Mouse (Mus musculus) kidney, postnatal 0 days (tissue): ENCODE measurements around the gene Olfr524. TPM values are rescaled to one million over a fixed set of nuclear protein-coding genes. Genes with fewer than 3 reads are reported as not detected.

Experiments used
- ATAC-seq: fragments of 200-750 bp; cut with Nextera tagmentation; replicated peaks from 2 replicates; pipeline ENCODE4 v1.8.0; 2017; ENCODE audit warnings: low read depth, moderate number of reproducible peaks, moderate TSS enrichment, moderate library complexity; ENCODE audit not compliant: low FRiP score
- DNase-seq: peaks from one replicate; pipeline ENCODE4 v3.0.0-alpha.2; 2016; ENCODE audit warnings: low spot score
- H3K27ac ChIP-seq: fragments of 300-500 bp; sonication (generic); 2 replicates; pipeline ENCODE4 v1.5.1; 2014; ENCODE audit warnings: mild to moderate bottlenecking
- H3K27me3 ChIP-seq: fragments of 300-500 bp; sonication (generic); 2 replicates; pipeline ENCODE4 v1.6.1; 2014; ENCODE audit warnings: low read length, mixed read lengths; ENCODE audit not compliant: insufficient read depth
- H3K36me3 ChIP-seq: fragments of 300-500 bp; sonication (generic); 2 replicates; pipeline ENCODE4 v1.6.1; 2014; ENCODE audit warnings: low read length, mixed read lengths; ENCODE audit not compliant: insufficient read depth
- H3K4me1 ChIP-seq: fragments of 300-500 bp; sonication (generic); replicated peaks from 2 replicates; pipeline ENCODE4 v1.6.1; 2014; ENCODE audit warnings: antibody characterized with exemption, low read length, mixed read lengths; ENCODE audit not compliant: insufficient read depth
- H3K4me2 ChIP-seq: fragments of 300-500 bp; sonication (generic); 2 replicates; pipeline ENCODE4 v1.6.1; 2014; ENCODE audit warnings: mild to moderate bottlenecking, low read length, moderate library complexity, mixed read lengths
- H3K4me3 ChIP-seq: fragments of 300-500 bp; sonication (generic); replicated peaks from 2 replicates; pipeline ENCODE4 v1.5.1; 2014; ENCODE audit warnings: low read depth, low read length
- H3K9ac ChIP-seq: fragments of 300-500 bp; sonication (generic); 2 replicates; pipeline ENCODE4 v1.6.1; 2014; ENCODE audit warnings: low read depth, low read length
- H3K9me3 ChIP-seq: fragments of 300-500 bp; sonication (generic); replicated peaks from 2 replicates; pipeline ENCODE4 v1.6.1; 2016; ENCODE audit warnings: low read length, inconsistent platforms, mixed read lengths
- CTCF ChIP-seq: IDR thresholded peaks from 2 replicates; pipeline ENCODE4 v1.5.1; 2016; ENCODE audit warnings: antibody characterized with exemption, low read depth, mild to moderate bottlenecking, moderate library complexity
- WGBS: fragments of 180-500 bp; shearing (Covaris S2); extraction: QIAGEN DNeasy Blood & Tissue Kit; methylation state at CpG from one replicate; pipeline ENCODE4 v1.1.7; 2014; 5-methylcytosine and 5-hydroxymethylcytosine counted together
- polyA plus RNA-seq: library from polyadenylated mRNA; unstranded; fragments of >200 nt; fragmentation: Nextera tagmentation; extraction: Ambion mirVana; gene quantifications from 2 replicates; pipeline ENCODE4 v1.2.1, GENCODE M21; 2015

Gene Olfr524
- polyA plus RNA-seq, 1 experiment from 2014 or later = not detected

DNA sequence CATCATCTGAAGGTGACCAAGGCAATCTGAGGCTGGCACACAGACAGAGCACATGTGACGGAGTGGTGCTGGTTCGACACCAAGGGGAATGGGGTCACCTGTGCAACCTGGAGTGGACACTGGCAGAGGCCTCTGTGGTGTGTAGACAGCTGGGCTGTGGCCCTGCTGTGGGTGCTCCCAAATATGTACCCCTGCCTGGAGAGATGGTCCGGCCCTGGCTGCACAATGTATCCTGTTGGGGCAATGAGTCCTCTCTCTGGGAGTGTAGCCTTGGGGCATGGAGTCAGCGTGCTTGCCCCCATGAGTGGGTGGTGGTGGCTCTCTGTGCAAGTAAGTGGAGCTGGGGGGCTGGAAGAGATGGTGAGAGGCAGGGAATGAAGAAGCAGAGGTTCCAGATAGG is 14.6 kb upstream of the Olfr524 start:
- no peak for TF ChIP-seq CTCF
- DNase-seq (no peak), ATAC-seq (no peak)
- no peaks in the 10 kb centered on the region for H3K4me1 ChIP-seq
- H3K4me2 ChIP-seq = no peak overlapping the region
- no peak overlapping the region for H3K27ac ChIP-seq
- H3K9me3 ChIP-seq = no peaks in the 10 kb centered on the region
- H3K9ac ChIP-seq = no peak overlapping the region
- no peaks in the 10 kb centered on the region for H3K27me3 ChIP-seq
- H3K4me3 ChIP-seq = no peak overlapping the region
- WGBS = 82% methylated on average over 4 of the region's 4 CpGs
- H3K36me3 ChIP-seq = no peaks in the 10 kb centered on the region

- DNase-seq (peak; percentile 4), ATAC-seq (no peak)
- H3K27ac ChIP-seq = no peak overlapping the region
- H3K9me3 ChIP-seq = no peaks in the 10 kb centered on the region
- H3K27me3 ChIP-seq = no peaks in the 10 kb centered on the region
- no peak for TF ChIP-seq CTCF
- whole genome bisulfite sequencing = 6% methylated on average over 1 of the region's 1 CpGs
- H3K4me1 ChIP-seq = no peaks in the 10 kb centered on the region
- no peaks in the 10 kb centered on the region for H3K36me3 ChIP-seq
- no peak overlapping the region for H3K9ac ChIP-seq
- H3K4me2 ChIP-seq = no peak overlapping the region
- no peak overlapping the region for H3K4me3 ChIP-seq
These were observed 13.5 kb upstream of the Olfr524 start for GRCm38 (mm10) chr7:140219268-140219667.

DNA sequence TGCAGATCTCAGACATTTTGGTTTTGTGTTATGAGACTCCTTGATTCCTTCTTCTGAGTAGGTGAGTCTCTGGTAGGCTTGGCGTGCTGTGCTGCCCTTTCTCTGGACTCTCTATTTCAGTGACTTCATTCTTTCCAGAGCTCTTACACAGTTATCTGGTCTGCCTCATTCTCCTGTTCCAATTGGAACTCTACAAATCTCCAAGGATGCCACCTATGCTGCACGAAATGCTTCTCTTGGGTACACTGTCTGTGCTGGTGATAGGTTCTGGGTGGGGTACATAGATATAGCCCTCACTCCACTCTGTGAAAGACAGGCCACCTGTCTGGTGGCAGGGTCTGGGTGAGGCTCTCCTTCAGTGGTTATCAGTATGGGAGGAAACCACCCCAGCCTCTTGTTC is 12.2 kb upstream of the Olfr524 start, which contains the start of gene Cd163l1:
Gene Cd163l1, plus strand, starts transcription at position 301 of the 400 bp plus-strand sequence.
- Histone ChIP-seq H3K4me2 (no peak within 1 kb of the TSS), H3K9ac (no peak within 1 kb of the TSS), H3K4me3 (no peak within 1 kb of the TSS), H3K9me3 (no peaks in the 10 kb centered on the region), H3K27ac (no peak within 1 kb of the TSS), H3K27me3 (no peaks in the 10 kb centered on the region), H3K4me1 (no peaks in the 10 kb centered on the region), H3K36me3 (no peaks in the 10 kb centered on the region)
- 90% methylated on average over 2 of the region's 2 CpGs for WGBS
- DNase-seq = no peak
- no peak for TF ChIP-seq CTCF
- no peak for ATAC-seq

DNA sequence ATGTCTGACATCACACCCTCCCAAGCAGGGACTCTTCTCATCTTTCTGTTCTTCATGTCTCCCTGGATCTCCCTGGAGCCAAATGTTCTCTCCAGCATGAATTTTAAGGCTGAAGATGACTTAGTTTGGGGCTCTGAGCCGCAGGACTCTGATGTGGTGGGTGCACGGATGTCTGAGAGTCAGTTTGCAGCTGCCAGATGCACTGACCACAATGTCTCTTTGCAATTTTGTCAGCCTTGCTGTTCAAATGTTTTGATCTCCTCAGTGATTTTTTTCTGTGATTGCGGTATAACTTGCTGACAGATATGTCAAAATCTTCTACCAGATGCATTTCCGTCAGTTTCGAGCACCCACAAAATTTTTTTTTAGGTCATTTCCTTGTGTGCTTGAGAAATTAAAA is 8.1 kb upstream of the Olfr524 start:
- no peaks in the 10 kb centered on the region for H3K27me3 ChIP-seq
- WGBS = 84% methylated on average over 5 of the region's 5 CpGs

DNA sequence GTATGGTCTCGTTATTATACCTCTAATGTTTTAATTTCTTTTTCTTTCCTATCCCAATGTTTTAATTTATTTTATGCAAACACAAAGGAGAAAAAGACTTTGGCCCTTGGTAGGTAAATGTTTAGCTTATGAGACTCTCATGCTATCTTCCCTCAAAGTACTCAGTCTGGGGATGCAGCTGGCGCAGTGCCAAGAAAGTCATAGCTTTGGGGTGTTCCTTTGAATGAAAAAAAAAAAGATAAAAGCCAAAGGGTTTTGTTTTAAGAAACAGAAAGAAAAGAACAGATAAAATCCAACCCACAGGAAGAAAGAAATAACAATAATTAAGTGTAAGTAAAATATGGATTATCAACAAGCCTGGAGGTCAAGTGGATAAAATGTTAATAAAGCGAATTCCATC is 2.9 kb upstream of the Olfr524 start:
- H3K9me3 ChIP-seq = no peaks in the 10 kb centered on the region
- ATAC-seq (no peak), DNase-seq (no peak)
- H3K4me1 ChIP-seq = no peaks in the 10 kb centered on the region
- no peak overlapping the region for H3K27ac ChIP-seq
- no peak overlapping the region for H3K4me2 ChIP-seq
- TF ChIP-seq CTCF = no peak
- no peak overlapping the region for H3K4me3 ChIP-seq
- no peak overlapping the region for H3K9ac ChIP-seq
- 73% methylated on average over 3 of the region's 3 CpGs for WGBS
- no peaks in the 10 kb centered on the region for H3K27me3 ChIP-seq
- no peaks in the 10 kb centered on the region for H3K36me3 ChIP-seq

More for the DNA sequence above, 8.1 kb upstream of the Olfr524 start:
- Histone ChIP-seq H3K4me1 (no peaks in the 10 kb centered on the region), H3K4me2 (no peak overlapping the region), H3K4me3 (no peak overlapping the region), H3K27ac (no peak overlapping the region), H3K9ac (no peak overlapping the region), H3K9me3 (no peaks in the 10 kb centered on the region), H3K36me3 (no peaks in the 10 kb centered on the region)
- no peak for TF ChIP-seq CTCF
- no peak for DNase-seq
- ATAC-seq = no peak

GRCm38 (mm10) chr7:140208153-140208552 is 2.4 kb upstream of the Olfr524 start:
- H3K27me3 ChIP-seq = no peaks in the 10 kb centered on the region
- WGBS = 72% methylated on average over 8 of the region's 8 CpGs
- H3K4me3 ChIP-seq = no peak overlapping the region
- H3K9me3 ChIP-seq = no peaks in the 10 kb centered on the region
- no peak for DNase-seq
- H3K9ac ChIP-seq = no peak overlapping the region
- H3K27ac ChIP-seq = no peak overlapping the region
- no peaks in the 10 kb centered on the region for H3K36me3 ChIP-seq
- ATAC-seq = no peak
- no peak overlapping the region for H3K4me2 ChIP-seq
- no peaks in the 10 kb centered on the region for H3K4me1 ChIP-seq
- TF ChIP-seq CTCF = no peak

DNA sequence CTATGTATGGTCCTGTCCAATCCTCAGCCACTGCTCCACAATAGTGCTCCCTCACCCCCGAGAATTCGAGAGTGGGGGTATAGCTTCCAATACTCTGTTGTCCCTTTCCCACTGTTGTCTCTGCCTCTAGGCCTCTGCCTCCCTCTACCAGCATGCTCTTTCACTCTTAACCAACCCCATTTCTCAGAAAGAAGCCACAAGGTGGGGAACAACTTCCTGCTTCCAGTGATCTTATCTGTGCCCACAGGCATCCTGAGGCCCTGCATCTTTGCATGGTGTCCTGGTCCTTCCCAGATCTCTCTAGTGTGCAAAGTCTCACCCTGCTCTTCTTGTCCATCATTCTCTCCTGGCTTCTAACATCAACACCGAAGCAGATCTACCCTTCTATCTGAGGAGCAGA is 1.1 kb upstream of the Olfr524 start:
- Histone ChIP-seq H3K4me3 (no peak overlapping the region), H3K4me2 (no peak overlapping the region), H3K36me3 (no peaks in the 10 kb centered on the region), H3K27me3 (no peaks in the 10 kb centered on the region), H3K9me3 (no peaks in the 10 kb centered on the region), H3K27ac (no peak overlapping the region), H3K4me1 (no peaks in the 10 kb centered on the region), H3K9ac (no peak overlapping the region)
- TF ChIP-seq CTCF = no peak
- no peak for DNase-seq
- WGBS = 80% methylated on average over 3 of the region's 3 CpGs
- no peak for ATAC-seq
